Mouse (Mus musculus): ENCODE results near the gene E130114P18Rik. TPM values are rescaled to one million over a fixed set of nuclear protein-coding genes. Genes with fewer than 3 reads are reported as not detected.

Gene E130114P18Rik
- total RNA-seq, 2 experiments from 2014 or later, result 7.9 to 9.2 TPM

GRCm38 (mm10) chr4:97778211-97779002 is 529 bp upstream of the E130114P18Rik start:
- DNase-seq (ENCODE audit: extremely low spot score in 1 of 2, low spot score in 1 of 2), result peak in 1 of 2 experiments; percentile 40

GRCm38 (mm10) chr4:97777081-97777705 is 685 bp downstream of the E130114P18Rik start:
- peak in 1 of 2 experiments; percentile 62 for DNase-seq (ENCODE audit: extremely low spot score in 1 of 2, low spot score in 1 of 2)

- DNase-seq (ENCODE audit: extremely low spot score in 1 of 2, low spot score in 1 of 2), result peak in 1 of 2 experiments; percentile 14
These were observed 1.3 kb downstream of the E130114P18Rik start for GRCm38 (mm10) chr4:97776388-97777080.

GRCm38 (mm10) chr4:97775494-97776265 is 2.2 kb downstream of the E130114P18Rik start:
- DNase-seq (ENCODE audit: extremely low spot score in 1 of 2, low spot score in 1 of 2), result peak in 1 of 2 experiments; percentile 6

- DNase-seq (ENCODE audit: extremely low spot score in 1 of 2, low spot score in 1 of 2), result peak in 1 of 2 experiments; percentile 48
These were observed 2.8 kb downstream of the E130114P18Rik start for GRCm38 (mm10) chr4:97775059-97775458.

- no peak for DNase-seq (ENCODE audit: extremely low spot score in 1 of 2, low spot score in 1 of 2)
These were observed 3.4 kb downstream of the E130114P18Rik start for GRCm38 (mm10) chr4:97774446-97774950.

- no peak for DNase-seq (ENCODE audit: extremely low spot score in 1 of 2, low spot score in 1 of 2)
These were observed 4.1 kb downstream of the E130114P18Rik start for GRCm38 (mm10) chr4:97773791-97774190.

GRCm38 (mm10) chr4:97773110-97773593 is 4.7 kb downstream of the E130114P18Rik start:
- DNase-seq (ENCODE audit: extremely low spot score in 1 of 2, low spot score in 1 of 2), result peak; percentile 58 to 69

- no peak for DNase-seq (ENCODE audit: extremely low spot score in 1 of 2, low spot score in 1 of 2)
These were observed 5.2 kb downstream of the E130114P18Rik start, which contains the start of gene Nfia for GRCm38 (mm10) chr4:97772641-97773040. Gene Nfia, plus strand, starts transcription at chr4:97772734.

- peak; percentile 83 to 87 for DNase-seq (ENCODE audit: extremely low spot score in 1 of 2, low spot score in 1 of 2)
These were observed 5.8 kb downstream of the E130114P18Rik start for GRCm38 (mm10) chr4:97772084-97772484.

GRCm38 (mm10) chr4:97771426-97771825 is 6.5 kb downstream of the E130114P18Rik start:
- no peak for DNase-seq (ENCODE audit: extremely low spot score in 1 of 2, low spot score in 1 of 2)

GRCm38 (mm10) chr4:97769861-97770260 is 8.0 kb downstream of the E130114P18Rik start:
- DNase-seq (ENCODE audit: extremely low spot score in 1 of 2, low spot score in 1 of 2), result no peak

GRCm38 (mm10) chr4:97767516-97767915 is 10.4 kb downstream of the E130114P18Rik start:
- DNase-seq (ENCODE audit: extremely low spot score in 1 of 2, low spot score in 1 of 2), result no peak

GRCm38 (mm10) chr4:97767025-97767424 is 10.9 kb downstream of the E130114P18Rik start:
- no peak for DNase-seq (ENCODE audit: extremely low spot score in 1 of 2, low spot score in 1 of 2)

GRCm38 (mm10) chr4:97766100-97766499 is 11.8 kb downstream of the E130114P18Rik start:
- DNase-seq (ENCODE audit: extremely low spot score in 1 of 2, low spot score in 1 of 2), result no peak

- no peak for DNase-seq (ENCODE audit: extremely low spot score in 1 of 2, low spot score in 1 of 2)
These were observed 12.4 kb downstream of the E130114P18Rik start for GRCm38 (mm10) chr4:97765341-97766020.

GRCm38 (mm10) chr4:97764616-97765015 is 13.3 kb downstream of the E130114P18Rik start:
- DNase-seq (ENCODE audit: extremely low spot score in 1 of 2, low spot score in 1 of 2), result no peak

GRCm38 (mm10) chr4:97758661-97759060 is 19.2 kb downstream of the E130114P18Rik start:
- DNase-seq (ENCODE audit: extremely low spot score in 1 of 2, low spot score in 1 of 2), result no peak

GRCm38 (mm10) chr4:97757978-97758461 is 19.9 kb downstream of the E130114P18Rik start:
- peak in 1 of 2 experiments; percentile 32 for DNase-seq (ENCODE audit: extremely low spot score in 1 of 2, low spot score in 1 of 2)
